Mouse (Mus musculus): Measurements from ENCODE around the gene Anp32a.

Gene Anp32a

DNA sequence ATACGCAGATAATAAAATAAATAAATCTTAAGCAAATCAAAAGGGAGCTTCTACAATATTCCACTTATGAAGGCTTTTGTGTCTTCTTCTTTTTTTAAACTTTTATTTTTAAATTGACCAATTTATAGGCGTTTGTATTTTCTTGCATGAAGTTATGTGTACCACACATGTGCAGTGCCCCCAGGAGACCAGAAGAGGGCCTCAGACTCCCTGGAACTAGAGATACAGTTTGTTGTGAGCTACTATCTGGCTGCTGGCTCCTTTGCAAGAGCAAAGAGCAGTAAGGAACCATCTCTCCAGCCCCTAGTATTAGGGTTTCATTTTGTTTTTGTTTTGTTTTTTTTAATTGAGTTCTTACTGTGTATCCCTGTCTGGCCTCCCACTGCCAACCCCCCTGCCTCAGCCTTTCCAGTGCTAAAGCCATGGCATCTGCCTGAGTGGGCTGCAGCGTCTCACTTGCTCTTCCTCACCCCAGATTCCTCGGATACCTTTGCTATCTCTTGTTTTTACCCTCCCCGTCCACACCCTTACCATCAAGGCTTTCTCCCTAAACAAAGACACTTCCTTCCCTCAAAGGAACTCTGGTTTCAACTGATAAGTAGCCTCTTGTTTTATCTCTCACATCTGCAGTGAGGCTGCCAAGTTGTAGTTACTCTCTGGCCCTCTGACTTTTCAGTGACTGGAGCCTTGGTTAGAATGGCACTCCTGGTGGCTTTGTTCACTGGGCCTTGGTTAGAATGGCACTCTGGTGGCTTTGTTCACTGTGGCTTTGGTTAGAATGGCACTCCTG, 66.5 kb downstream of the Anp32a start:
- DNase-seq (ENCODE audit: low read depth): no peak

DNA sequence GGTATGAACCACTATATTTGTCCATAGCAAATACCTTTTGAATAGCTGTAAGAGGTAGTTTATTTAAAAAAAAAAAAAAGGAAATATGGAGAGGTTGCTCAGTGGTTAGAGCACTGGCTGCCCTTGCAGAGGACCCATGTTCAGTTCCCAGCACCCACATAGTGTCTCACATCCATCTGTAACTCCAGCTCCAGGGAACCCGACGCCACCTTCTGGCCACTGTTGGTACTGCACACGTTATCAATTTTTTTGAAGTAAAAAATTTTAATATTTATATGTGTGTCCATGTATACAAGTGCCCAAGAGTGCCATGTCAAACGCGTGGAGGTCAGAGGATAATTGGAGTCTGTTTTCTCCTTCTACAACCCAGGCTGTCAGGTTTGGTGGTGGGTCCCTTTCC, 77.6 kb downstream of the Anp32a start:
- DNase-seq (ENCODE audit: low read depth): no peak

- no peak for DNase-seq (ENCODE audit: low read depth)
Measured at GRCm38 (mm10) chr9:62420261-62420917, 79.3 kb downstream of the Anp32a start.

DNA sequence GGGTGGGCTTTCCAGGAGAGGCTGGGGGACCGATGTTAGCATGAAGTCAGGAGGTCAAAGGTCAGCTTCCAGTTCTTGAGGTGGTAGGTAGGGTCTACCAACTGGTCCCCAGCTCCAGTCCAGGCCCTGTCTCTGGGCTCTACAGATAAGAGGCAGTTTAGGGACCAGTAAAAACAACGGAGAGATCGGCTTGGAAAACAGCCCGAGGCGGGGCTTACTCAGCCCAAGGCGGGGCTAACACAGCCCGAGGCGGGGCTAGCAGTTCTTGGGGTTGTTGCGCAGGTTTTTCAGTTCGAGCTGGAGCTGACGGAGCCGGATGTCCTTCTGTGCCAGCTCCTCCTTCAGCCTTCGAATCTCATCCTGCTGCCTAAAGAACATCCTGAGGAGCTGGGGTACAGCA, 79.9 kb downstream of the Anp32a start:
- no peak for DNase-seq (ENCODE audit: low read depth)

DNA sequence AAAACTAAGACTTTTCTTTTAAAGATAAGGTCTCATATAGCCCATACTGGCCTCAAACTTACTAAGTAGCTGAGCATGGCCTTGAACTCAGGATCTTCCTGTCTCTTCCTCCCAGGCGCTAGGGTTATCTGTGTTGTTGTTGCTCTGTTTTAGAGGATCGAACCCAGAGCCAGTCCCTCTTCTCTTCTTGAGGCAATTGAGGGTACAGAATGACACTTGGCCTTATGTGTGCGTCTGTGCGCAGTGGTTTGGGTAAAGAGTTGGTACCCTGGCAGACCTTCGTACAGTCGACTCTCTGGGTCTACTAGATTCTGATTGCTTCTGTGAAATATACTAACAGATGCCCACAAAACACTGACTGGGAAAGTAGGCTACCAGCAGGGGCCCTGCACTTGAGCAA, 80.8 kb downstream of the Anp32a start:
- no peak for DNase-seq (ENCODE audit: low read depth)

DNA sequence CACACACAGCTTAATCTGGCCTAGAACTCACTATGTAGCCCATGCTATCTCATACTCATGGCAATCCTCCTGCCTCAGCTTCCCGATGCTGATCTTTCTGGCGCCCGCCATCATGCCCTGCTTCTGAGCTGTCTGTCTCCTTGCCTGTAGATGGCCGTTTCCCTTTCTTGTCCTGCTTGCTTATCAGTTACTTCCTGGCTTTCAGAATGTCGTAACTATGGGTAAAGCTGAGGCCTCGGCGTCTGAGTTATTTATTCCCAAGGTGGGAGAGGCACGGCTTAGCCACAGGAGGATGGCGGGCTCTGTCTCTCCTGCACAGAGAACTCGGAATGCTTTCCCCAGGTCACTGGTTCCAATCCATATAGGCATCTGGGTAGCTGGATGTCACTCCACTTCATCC, 81.8 kb downstream of the Anp32a start:
- no peak for DNase-seq (ENCODE audit: low read depth)

DNA sequence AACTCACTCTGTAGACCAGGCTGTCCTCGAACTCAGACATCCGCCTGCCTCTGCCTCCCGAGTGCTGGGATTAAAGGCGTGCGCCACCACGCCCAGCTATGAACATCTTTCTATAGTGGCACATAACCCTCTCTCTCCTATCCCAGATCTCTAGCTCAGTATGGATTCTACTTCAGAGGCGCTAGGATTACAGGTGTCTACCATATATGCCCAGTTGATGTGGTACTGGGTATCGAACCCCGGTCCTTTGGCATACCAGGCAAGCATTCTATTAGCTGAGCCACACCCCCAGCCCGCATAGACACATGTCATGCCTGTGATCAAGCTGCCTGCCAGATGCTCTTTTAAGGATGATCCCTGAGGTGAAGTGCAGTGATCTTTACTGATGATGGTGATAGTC, 82.8 kb downstream of the Anp32a start:
- no peak for DNase-seq (ENCODE audit: low read depth)

GRCm38 (mm10) chr9:62425265-62425664, 84.2 kb downstream of the Anp32a start:
- DNase-seq (ENCODE audit: low read depth): no peak

DNA sequence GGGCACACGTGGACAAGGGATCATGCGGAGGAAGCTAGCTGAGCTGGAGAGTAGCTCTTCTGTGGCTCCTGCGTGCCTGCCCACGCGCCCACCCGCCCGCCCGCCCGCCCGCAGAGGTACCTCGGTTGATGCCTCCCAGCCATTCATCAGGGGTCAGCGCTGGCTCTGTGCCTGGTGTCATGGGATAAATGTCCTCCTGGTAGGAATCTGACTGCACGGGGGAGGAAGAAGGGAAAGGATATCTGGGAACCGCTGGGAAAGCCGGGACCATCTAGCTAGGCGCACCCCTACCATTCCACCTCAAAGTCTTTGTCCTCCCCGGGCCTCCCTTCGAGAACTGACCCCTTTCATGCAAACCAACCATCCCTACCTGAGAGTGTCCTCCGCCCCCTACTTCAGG, 84.9 kb downstream of the Anp32a start:
- no peak for DNase-seq (ENCODE audit: low read depth)

DNA sequence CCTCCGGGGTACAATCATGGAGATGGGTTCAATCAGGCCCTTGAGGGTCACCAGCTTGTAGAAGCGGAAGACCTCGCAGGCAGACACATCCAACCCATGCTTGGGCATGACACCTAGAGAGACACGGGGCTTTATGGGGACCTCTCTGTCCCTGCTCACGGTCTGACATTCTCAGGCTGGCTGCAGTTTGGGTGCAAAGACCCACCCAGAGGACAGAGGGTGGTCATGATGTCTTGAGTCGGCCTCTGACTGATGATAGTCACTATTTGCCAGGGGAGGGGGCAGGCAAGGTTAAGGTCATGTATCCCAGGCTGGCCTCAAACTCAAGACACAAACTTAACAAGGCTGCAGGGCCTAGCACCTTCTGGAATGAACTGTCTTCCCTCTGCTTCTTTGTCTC, 85.4 kb downstream of the Anp32a start:
- DNase-seq (ENCODE audit: low read depth): no peak

DNA sequence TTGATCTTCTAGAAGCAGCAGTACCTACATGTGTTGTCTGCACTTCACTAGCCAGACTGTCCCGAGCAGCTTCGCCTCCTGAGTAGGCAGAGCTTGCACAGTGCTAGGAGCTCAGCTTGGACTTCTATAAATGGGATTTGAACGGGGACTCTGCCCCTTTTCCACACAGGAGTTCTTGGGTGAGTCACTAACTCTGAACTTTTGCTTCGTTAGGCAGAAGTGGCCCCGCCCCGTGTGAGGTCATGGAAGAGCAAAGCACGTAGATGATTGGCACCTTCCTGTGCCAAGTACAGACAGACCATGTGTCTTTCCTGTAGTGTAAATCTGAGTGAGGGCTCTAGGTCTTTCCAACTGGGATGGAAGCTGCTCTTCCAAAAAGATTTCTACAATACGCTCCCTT, 85.9 kb downstream of the Anp32a start:
- no peak for DNase-seq (ENCODE audit: low read depth)

Data from fibroblast of lung, adult 2 months (primary cell).